Comparison of ENCODE assay signal across 8 mouse cellular contexts in the genomic region with DNA sequence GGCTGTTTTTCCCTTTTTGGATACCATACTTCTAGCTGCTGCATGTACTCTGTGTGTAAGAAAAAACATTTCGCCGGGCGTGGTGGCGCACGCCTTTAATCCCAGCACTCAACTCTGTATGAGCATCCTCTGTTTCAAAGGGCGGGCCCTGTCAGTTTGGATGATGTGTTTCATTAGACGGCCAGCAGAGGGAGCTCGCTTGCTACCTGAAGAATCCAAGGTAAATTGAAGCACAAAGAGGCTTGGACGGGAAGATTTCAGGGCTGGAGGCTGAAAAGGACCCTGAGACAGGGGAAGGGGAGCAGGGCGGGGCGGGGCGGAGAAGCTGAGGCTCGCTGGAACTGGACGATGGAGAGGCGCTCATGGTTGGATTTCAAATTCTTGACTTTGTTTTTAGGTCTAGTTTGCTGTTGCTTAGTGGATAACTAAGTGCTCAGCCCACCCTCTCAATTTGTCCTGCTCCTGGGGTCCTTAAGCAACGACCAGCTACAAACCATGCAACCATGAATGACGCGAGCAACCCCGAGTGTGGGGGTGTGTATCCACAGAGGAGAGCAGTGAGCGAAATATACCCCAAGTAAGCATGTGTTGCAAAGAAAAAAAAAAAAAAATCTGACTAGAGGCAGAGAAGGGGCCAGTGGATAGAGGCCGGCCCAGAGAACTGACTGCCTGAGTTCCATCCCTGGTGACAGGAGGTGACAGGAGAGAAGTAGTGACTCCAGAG. TPM values are rescaled to one million over a fixed set of nuclear protein-coding genes. Genes with fewer than 3 reads are reported as not detected.
A peak's percentile ranks its signal among the peaks of the same experiment; 100 is the strongest.
DNase-seq lines count a peak whose midpoint lies in the region; ATAC-seq lines count a peak whose summit lies in the region.

No protein-coding gene starts in this region.

- no peaks in the 10 kb centered on the region for H3K36me3 ChIP-seq in intestine, embryonic 14.5 days (ENCODE audit: control insufficient read depth, insufficient read depth, low read length)
- no peaks in the 10 kb centered on the region for H3K36me3 ChIP-seq in midbrain, embryonic 11.5 days (ENCODE audit: control insufficient read depth, insufficient read depth, low read length)

- ATAC-seq in intestine, embryonic 14.5 days (replicated peaks; ENCODE audit: low FRiP score, low TSS enrichment, low read depth): peak; percentile 57
- peak; percentile 64 for ATAC-seq in midbrain, embryonic 11.5 days (ENCODE audit: low FRiP score)

- H3K27ac ChIP-seq in intestine, embryonic 14.5 days (ENCODE audit: low read depth): no peak overlapping the region
- H3K27ac ChIP-seq in midbrain, embryonic 11.5 days (ENCODE audit: low read depth, low read length): no peak overlapping the region

- intact Hi-C loops in gastrocnemius, postnatal 14 days (cut with DNase I; ENCODE audit: low total_unique reads): loop anchor here (10.0 kb wide), 1 partner anchor 128 kb away; no protein-coding TSS in a partner anchor

- peak; percentile 65 for DNase-seq in adrenal gland, adult 2 months
- DNase-seq in embryo, embryonic 10 days (ENCODE audit: low spot score): peak; percentile 92
- peak; percentile 64 for DNase-seq in gastrocnemius, postnatal 14 days
- peak; percentile 89 for DNase-seq in intestine, embryonic 14.5 days (ENCODE audit: low spot score)
- peak; percentile 61 to 92 for DNase-seq in left cerebral cortex, adult 9 months (ENCODE audit: low spot score in 2 of 2)
- peak; percentile 98 for DNase-seq in midbrain, embryonic 11.5 days (ENCODE audit: low spot score, missing footprints)
- DNase-seq in right cerebral cortex, postnatal 4 days: peak; percentile 87
- DNase-seq in urinary bladder, postnatal 4 days (ENCODE audit: low spot score in 2 of 2): peak; percentile 62 to 77

- peaks cover 3% of the 10 kb centered on the region; the same call in 1 of the 2 replicates for H3K4me1 ChIP-seq in intestine, embryonic 14.5 days (replicated peaks; ENCODE audit: control insufficient read depth, insufficient read depth, low read length)
- no peaks in the 10 kb centered on the region; the same call in 1 of the 2 replicates for H3K4me1 ChIP-seq in midbrain, embryonic 11.5 days (ENCODE audit: control insufficient read depth, insufficient read depth, low read length)

- no peak overlapping the region for H3K4me3 ChIP-seq in intestine, embryonic 14.5 days (ENCODE audit: low read depth, low read length)
- H3K4me3 ChIP-seq in midbrain, embryonic 11.5 days (ENCODE audit: low read depth, low read length): no peak overlapping the region

- H3K4me2 ChIP-seq in intestine, embryonic 14.5 days (ENCODE audit: low read length): peak overlapping the region; percentile 28
- H3K4me2 ChIP-seq in midbrain, embryonic 11.5 days: peak overlapping the region; percentile 8; the same call in 1 of the 2 replicates

- 13% methylated on average over 21 of the region's 21 CpGs for WGBS in intestine, embryonic 14.5 days
- WGBS in midbrain, embryonic 11.5 days: 13% methylated on average over 21 of the region's 21 CpGs

- H3K9ac ChIP-seq in intestine, embryonic 14.5 days (ENCODE audit: low read length): no peak overlapping the region
- peak overlapping the region; percentile 10; the same call in 1 of the 2 replicates for H3K9ac ChIP-seq in midbrain, embryonic 11.5 days (ENCODE audit: low read length)

- H3K9me3 ChIP-seq in intestine, embryonic 14.5 days (ENCODE audit: control insufficient read depth, low read length): no peaks in the 10 kb centered on the region
- H3K9me3 ChIP-seq in midbrain, embryonic 11.5 days (ENCODE audit: control insufficient read depth, low read length): no peaks in the 10 kb centered on the region

- no peaks in the 10 kb centered on the region for H3K27me3 ChIP-seq in intestine, embryonic 14.5 days (replicated peaks; ENCODE audit: control insufficient read depth, insufficient read depth, low read length)
- no peaks in the 10 kb centered on the region for H3K27me3 ChIP-seq in midbrain, embryonic 11.5 days (ENCODE audit: control insufficient read depth, insufficient read depth, low read length)

RNA-seq across cellular contexts. Expression of a gene that starts 31.6 kb away (rescaled TPM):
- 1,000 to 10,000 TPM; 2,669 to 3,122 TPM for total RNA-seq in adrenal gland, adult 2 months (2021)
- 2,303 and 3,302 TPM in 2 replicates for polyA plus RNA-seq in adrenal gland, adult 2 months (2012; rRNA removed)
- total RNA-seq in gastrocnemius, postnatal 14 days (2021): 1,000 to 10,000 TPM; 3,074 to 3,192 TPM
- polyA plus RNA-seq in intestine, embryonic 14.5 days (2014; fragmentation: Nextera tagmentation; extraction: Ambion mirVana): 1,249 and 1,259 TPM in 2 replicates
- polyA plus RNA-seq in midbrain, embryonic 11.5 days (2014; fragmentation: Nextera tagmentation; extraction: Ambion mirVana): 1,099 and 1,119 TPM in 2 replicates
